In the genomic region with DNA sequence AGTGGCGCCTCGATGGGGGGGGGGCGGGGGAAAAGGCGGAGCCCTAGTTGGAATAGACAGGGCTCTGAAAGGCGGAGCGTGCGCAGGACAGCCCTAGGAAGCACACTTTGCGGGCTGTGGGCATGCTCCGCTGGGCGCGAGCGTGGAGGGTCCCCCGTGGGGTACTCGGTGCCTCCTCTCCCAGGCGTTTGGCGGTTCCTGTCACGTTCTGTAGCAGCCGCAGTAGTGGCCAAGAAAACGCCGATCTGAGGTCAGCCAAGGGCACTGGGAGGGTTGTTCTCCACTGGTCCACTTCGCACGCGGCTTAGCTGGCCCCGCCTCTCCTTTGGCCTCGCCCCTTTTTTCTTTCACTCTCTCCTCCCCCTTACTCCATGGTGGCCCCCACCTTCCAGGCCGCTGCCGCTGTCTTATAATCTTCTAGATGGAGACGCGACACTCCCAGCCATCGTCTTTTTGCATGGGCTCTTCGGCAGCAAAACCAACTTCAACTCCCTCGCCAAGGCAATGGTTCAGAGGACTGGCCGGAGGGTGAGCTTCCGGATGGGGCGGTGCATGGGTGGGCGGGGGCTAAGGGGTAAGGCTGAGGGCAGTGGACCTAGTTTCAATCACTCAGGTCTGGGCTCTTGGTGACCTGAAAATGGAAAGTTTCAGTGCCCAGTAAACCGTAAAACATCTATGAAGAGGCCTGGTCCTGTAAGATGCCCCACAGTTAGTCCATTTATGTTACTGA, we compare ENCODE assay signal across 8 mouse cellular contexts. TPM values are rescaled to one million over a fixed set of nuclear protein-coding genes. Genes with fewer than 3 reads are reported as not detected.
DNase-seq lines count a peak whose midpoint lies in the region; ATAC-seq and TF ChIP-seq lines count a peak whose summit lies in the region.

No protein-coding gene starts in this region.

- peak; percentile 96 for DNase-seq in 3134 (ENCODE audit: extremely low read depth, insufficient read length, low spot score)
- peak; percentile 82 for DNase-seq in adrenal gland, postnatal 25 days
- DNase-seq in heart, adult 18-20 months = peak; percentile 92 to 94
- peak; percentile 95 for DNase-seq in kidney, adult 2 months
- DNase-seq in limb, embryonic 14.5 days (ENCODE audit: low spot score) = peak; percentile 90
- DNase-seq in spleen, adult 2 months (ENCODE audit: low read depth in 1 of 2, low spot score in 2 of 2) = peak; percentile 76 to 85

- H3K4me3 ChIP-seq in embryonic facial prominence, embryonic 12.5 days = peak overlapping the region; percentile 58
- H3K4me3 ChIP-seq in kidney, adult 2 months (ENCODE audit: insufficient read depth, low read depth, low read length) = peak overlapping the region; percentile 90
- H3K4me3 ChIP-seq in limb, embryonic 14.5 days (replicated peaks; ENCODE audit: low read length) = peak overlapping the region; percentile 51
- H3K4me3 ChIP-seq in midbrain, embryonic 16.5 days (ENCODE audit: low read depth, low read length) = peak overlapping the region; percentile 68
- H3K4me3 ChIP-seq in spleen, adult 2 months (ENCODE audit: extremely low read depth, insufficient read depth, insufficient read length) = peak overlapping the region; percentile 78

- H3K36me3 ChIP-seq in embryonic facial prominence, embryonic 12.5 days = no peaks in the 10 kb centered on the region
- no peaks in the 10 kb centered on the region for H3K36me3 ChIP-seq in kidney, adult 2 months (ENCODE audit: control insufficient read depth, insufficient read depth, low read length)
- H3K36me3 ChIP-seq in limb, embryonic 14.5 days (ENCODE audit: control insufficient read depth, insufficient read depth, low read length) = no peaks in the 10 kb centered on the region
- H3K36me3 ChIP-seq in midbrain, embryonic 16.5 days (ENCODE audit: control insufficient read depth, insufficient read depth, low read length) = no peaks in the 10 kb centered on the region
- H3K36me3 ChIP-seq in spleen, adult 2 months (ENCODE audit: control insufficient read depth, insufficient read depth, low read length) = no peaks in the 10 kb centered on the region

- peak; percentile 39 for TF ChIP-seq POLR2A in kidney, adult 2 months (IDR thresholded peaks at IDR 0.05; ENCODE audit: low read depth, low read length)
- TF ChIP-seq POLR2A in limb, embryonic 14.5 days (IDR thresholded peaks at IDR 0.05; ENCODE audit: borderline replicate concordance, extremely low read depth, insufficient read depth, insufficient read length) = peak; percentile 38; the same call in 1 of the 2 replicates
- 0 out of 2 replicates have a peak, but pooled peaks have one; percentile 7 for TF ChIP-seq POLR2A in spleen, adult 2 months (IDR thresholded peaks at IDR 0.05; ENCODE audit: low read depth, low read length)

- no peaks in the 10 kb centered on the region for H3K9me3 ChIP-seq in embryonic facial prominence, embryonic 12.5 days
- no peaks in the 10 kb centered on the region for H3K9me3 ChIP-seq in limb, embryonic 14.5 days (ENCODE audit: control insufficient read depth, low read length)
- no peaks in the 10 kb centered on the region for H3K9me3 ChIP-seq in midbrain, embryonic 16.5 days (replicated peaks; ENCODE audit: control insufficient read depth, low read length, poor library complexity, severe bottlenecking)

- no peaks in the 10 kb centered on the region for H3K27me3 ChIP-seq in embryonic facial prominence, embryonic 12.5 days
- H3K27me3 ChIP-seq in kidney, adult 2 months (replicated peaks; ENCODE audit: control insufficient read depth, insufficient read depth, low read length) = no peaks in the 10 kb centered on the region
- no peaks in the 10 kb centered on the region for H3K27me3 ChIP-seq in limb, embryonic 14.5 days (ENCODE audit: control insufficient read depth, insufficient read depth, low read length)
- H3K27me3 ChIP-seq in midbrain, embryonic 16.5 days (ENCODE audit: control insufficient read depth, insufficient read depth, low read depth, low read length) = no peaks in the 10 kb centered on the region
- no peaks in the 10 kb centered on the region for H3K27me3 ChIP-seq in spleen, adult 2 months (ENCODE audit: control insufficient read depth, insufficient read depth, low read length)

- ATAC-seq in embryonic facial prominence, embryonic 12.5 days (ENCODE audit: insufficient number of reproducible peaks, insufficient read depth, low FRiP score, low TSS enrichment) = peak; percentile 78
- ATAC-seq in limb, embryonic 14.5 days (ENCODE audit: low FRiP score, low read depth) = peak; percentile 80
- ATAC-seq in midbrain, embryonic 16.5 days = peak; percentile 88

- peaks cover 29% of the 10 kb centered on the region for H3K4me1 ChIP-seq in embryonic facial prominence, embryonic 12.5 days
- peaks cover 9% of the 10 kb centered on the region; the same call in 1 of the 2 replicates for H3K4me1 ChIP-seq in kidney, adult 2 months (ENCODE audit: control insufficient read depth, insufficient read depth, low read length)
- peaks cover 10% of the 10 kb centered on the region; the same call in 1 of the 2 replicates for H3K4me1 ChIP-seq in limb, embryonic 14.5 days (ENCODE audit: control insufficient read depth, insufficient read depth, low read length)
- H3K4me1 ChIP-seq in midbrain, embryonic 16.5 days (ENCODE audit: control insufficient read depth, insufficient read depth, low read length) = peaks cover 22% of the 10 kb centered on the region
- H3K4me1 ChIP-seq in spleen, adult 2 months (ENCODE audit: control insufficient read depth, insufficient read depth, insufficient read length) = peaks cover 4% of the 10 kb centered on the region; the same call in 1 of the 2 replicates

- WGBS in embryonic facial prominence, embryonic 12.5 days = 1% methylated on average over 37 of the region's 37 CpGs
- WGBS in kidney, adult 2 months = under 1% methylated on average over 36 of the region's 37 CpGs
- WGBS in limb, embryonic 14.5 days = under 1% methylated on average over 30 of the region's 37 CpGs
- under 1% methylated on average over 37 of the region's 37 CpGs for WGBS in midbrain, embryonic 16.5 days
- WGBS in spleen, adult 2 months = under 1% methylated on average over 36 of the region's 37 CpGs

- H3K27ac ChIP-seq in embryonic facial prominence, embryonic 12.5 days = peak overlapping the region; percentile 97
- H3K27ac ChIP-seq in kidney, adult 2 months (ENCODE audit: insufficient read depth, low read depth, low read length) = peak overlapping the region; percentile 99
- H3K27ac ChIP-seq in limb, embryonic 14.5 days (replicated peaks; ENCODE audit: low read depth, low read length) = peak overlapping the region; percentile 97
- H3K27ac ChIP-seq in midbrain, embryonic 16.5 days (ENCODE audit: low read length) = peak overlapping the region; percentile 99
- peak overlapping the region; percentile 99 for H3K27ac ChIP-seq in spleen, adult 2 months (ENCODE audit: insufficient read depth, low read length)

- TF ChIP-seq CTCF in kidney, adult 2 months (conservative IDR thresholded peaks at IDR 0.05; ENCODE audit: insufficient read depth, insufficient read length, low read depth, low read length) = no peak
- no peak for TF ChIP-seq CTCF in spleen, adult 2 months (IDR thresholded peaks at IDR 0.05; ENCODE audit: extremely low read depth, insufficient read depth, insufficient read length, insufficient replicate concordance)

- H3K9ac ChIP-seq in embryonic facial prominence, embryonic 12.5 days = peak overlapping the region; percentile 58
- H3K9ac ChIP-seq in limb, embryonic 14.5 days (ENCODE audit: low read depth, low read length, severe bottlenecking) = peak overlapping the region; percentile 62
- peak overlapping the region; percentile 72 for H3K9ac ChIP-seq in midbrain, embryonic 16.5 days (ENCODE audit: low read depth, low read length)

- peak overlapping the region; percentile 77 for H3K4me2 ChIP-seq in embryonic facial prominence, embryonic 12.5 days (replicated peaks)
- peak overlapping the region; percentile 70 for H3K4me2 ChIP-seq in limb, embryonic 14.5 days (replicated peaks; ENCODE audit: low read depth, low read length, severe bottlenecking)
- H3K4me2 ChIP-seq in midbrain, embryonic 16.5 days (ENCODE audit: low read length) = peak overlapping the region; percentile 85

RNA-seq across cellular contexts. Expression of a gene that starts 0.8 kb away (rescaled TPM):
- 54.5 and 61.8 TPM in 2 replicates for total RNA-seq in adrenal gland, postnatal 25 days (2021)
- 49.8 and 51.9 TPM in 2 replicates for polyA plus RNA-seq in embryonic facial prominence, embryonic 12.5 days (2016; fragmentation: Nextera tagmentation; extraction: Ambion mirVana)
- total RNA-seq in heart, adult 18-20 months (2021) = 10 to 100 TPM; 67.1 to 69.4 TPM
- 111 and 121 TPM in 2 replicates for polyA plus RNA-seq in kidney, adult 2 months (2012; rRNA removed)
- polyA plus RNA-seq in limb, embryonic 14.5 days (2012; rRNA removed) = 83.2 and 94.3 TPM in 2 replicates
- 64.7 and 67.4 TPM in 2 replicates for polyA plus RNA-seq in limb, embryonic 14.5 days (2014; fragmentation: Nextera tagmentation; extraction: Ambion mirVana)
- 76.5 and 81.5 TPM in 2 replicates for polyA plus RNA-seq in midbrain, embryonic 16.5 days (2015; fragmentation: Nextera tagmentation; extraction: Ambion mirVana)
- polyA plus RNA-seq in spleen, adult 2 months (2012; rRNA removed) = 43.6 and 53.7 TPM in 2 replicates

RNA-seq across cellular contexts. Expression of a gene that starts 13.5 kb away (rescaled TPM):
- 10.4 and 11.1 TPM in 2 replicates for total RNA-seq in adrenal gland, postnatal 25 days (2021)
- polyA plus RNA-seq in embryonic facial prominence, embryonic 12.5 days (2016; fragmentation: Nextera tagmentation; extraction: Ambion mirVana) = 20.4 and 20.7 TPM in 2 replicates
- total RNA-seq in heart, adult 18-20 months (2021) = 1 to 10 TPM; 1.0 to 1.5 TPM
- polyA plus RNA-seq in kidney, adult 2 months (2012; rRNA removed) = 3.9 and 4.1 TPM in 2 replicates
- polyA plus RNA-seq in limb, embryonic 14.5 days (2012; rRNA removed) = 39.2 and 45.5 TPM in 2 replicates
- polyA plus RNA-seq in limb, embryonic 14.5 days (2014; fragmentation: Nextera tagmentation; extraction: Ambion mirVana) = 11.4 and 13.0 TPM in 2 replicates
- polyA plus RNA-seq in midbrain, embryonic 16.5 days (2015; fragmentation: Nextera tagmentation; extraction: Ambion mirVana) = 162 and 195 TPM in 2 replicates
- polyA plus RNA-seq in spleen, adult 2 months (2012; rRNA removed) = 8.5 and 9.0 TPM in 2 replicates

RNA-seq across cellular contexts. Expression of a gene that starts 23.7 kb away (rescaled TPM):
- 1.0 and 2.2 TPM in 2 replicates for total RNA-seq in adrenal gland, postnatal 25 days (2021)
- 14.8 and 20.5 TPM in 2 replicates for polyA plus RNA-seq in embryonic facial prominence, embryonic 12.5 days (2016; fragmentation: Nextera tagmentation; extraction: Ambion mirVana)
- 1 to 10 TPM in 1 of 2 experiments, under 1 TPM in 1; 0.20 to 1.8 TPM for total RNA-seq in heart, adult 18-20 months (2021)
- polyA plus RNA-seq in kidney, adult 2 months (2012; rRNA removed) = 26.7 and 36.7 TPM in 2 replicates
- polyA plus RNA-seq in limb, embryonic 14.5 days (2012; rRNA removed) = 7.2 and 8.8 TPM in 2 replicates
- 14.7 and 18.3 TPM in 2 replicates for polyA plus RNA-seq in limb, embryonic 14.5 days (2014; fragmentation: Nextera tagmentation; extraction: Ambion mirVana)
- 2.2 and 2.6 TPM in 2 replicates for polyA plus RNA-seq in midbrain, embryonic 16.5 days (2015; fragmentation: Nextera tagmentation; extraction: Ambion mirVana)
- polyA plus RNA-seq in spleen, adult 2 months (2012; rRNA removed) = 3.1 and 5.0 TPM in 2 replicates

RNA-seq across cellular contexts. Expression of a gene that starts 54.2 kb away (rescaled TPM):
- total RNA-seq in adrenal gland, postnatal 25 days (2021) = 29.6 and 38.8 TPM in 2 replicates
- polyA plus RNA-seq in embryonic facial prominence, embryonic 12.5 days (2016; fragmentation: Nextera tagmentation; extraction: Ambion mirVana) = 31.9 and 34.2 TPM in 2 replicates
- 10 to 100 TPM; 38.4 to 44.3 TPM for total RNA-seq in heart, adult 18-20 months (2021)
- 47.3 and 63.3 TPM in 2 replicates for polyA plus RNA-seq in kidney, adult 2 months (2012; rRNA removed)
- 29.1 and 31.3 TPM in 2 replicates for polyA plus RNA-seq in limb, embryonic 14.5 days (2012; rRNA removed)
- polyA plus RNA-seq in limb, embryonic 14.5 days (2014; fragmentation: Nextera tagmentation; extraction: Ambion mirVana) = 32.6 and 39.2 TPM in 2 replicates
- polyA plus RNA-seq in midbrain, embryonic 16.5 days (2015; fragmentation: Nextera tagmentation; extraction: Ambion mirVana) = 48.8 and 49.6 TPM in 2 replicates
- 15.5 and 23.5 TPM in 2 replicates for polyA plus RNA-seq in spleen, adult 2 months (2012; rRNA removed)

RNA-seq across cellular contexts. Expression of a gene that starts 55.0 kb away (rescaled TPM):
- 58.5 and 66.1 TPM in 2 replicates for total RNA-seq in adrenal gland, postnatal 25 days (2021)
- 145 and 154 TPM in 2 replicates for polyA plus RNA-seq in embryonic facial prominence, embryonic 12.5 days (2016; fragmentation: Nextera tagmentation; extraction: Ambion mirVana)
- total RNA-seq in heart, adult 18-20 months (2021) = 10 to 100 TPM; 22.5 to 25.0 TPM
- polyA plus RNA-seq in kidney, adult 2 months (2012; rRNA removed) = 50.4 and 50.7 TPM in 2 replicates
- polyA plus RNA-seq in limb, embryonic 14.5 days (2012; rRNA removed) = 107 and 121 TPM in 2 replicates
- polyA plus RNA-seq in limb, embryonic 14.5 days (2014; fragmentation: Nextera tagmentation; extraction: Ambion mirVana) = 101 and 108 TPM in 2 replicates
- 74.4 and 76.9 TPM in 2 replicates for polyA plus RNA-seq in midbrain, embryonic 16.5 days (2015; fragmentation: Nextera tagmentation; extraction: Ambion mirVana)
- 47.5 and 67.3 TPM in 2 replicates for polyA plus RNA-seq in spleen, adult 2 months (2012; rRNA removed)

Comparison
In these comparisons a context has a peak if more than half of its experiments do, and no peak if none do; other contexts are left out.
1. Peak in every context shown above with its lines: DNase-seq, ATAC-seq, H3K4me3 ChIP-seq and H3K27ac ChIP-seq.